Mouse (Mus musculus) C2C12 (cell line): Measurements from ENCODE around the gene Erp44. TPM values are rescaled to one million over a fixed set of nuclear protein-coding genes. Genes with fewer than 3 reads are reported as not detected.

Experiments
- H3K27me3 ChIP-seq: one replicate; pipeline ENCODE4 v1.6.1; 2011; ENCODE audit not compliant: control insufficient read depth, insufficient read depth, insufficient read length
- H3K36me3 ChIP-seq: one replicate; pipeline ENCODE4 v1.6.1; 2011; ENCODE audit not compliant: control insufficient read depth, insufficient read depth
- H3K4me3 ChIP-seq: one replicate; pipeline ENCODE4 v1.5.1; 2011; ENCODE audit warnings: mild to moderate bottlenecking, control low read depth; ENCODE audit not compliant: poor library complexity, insufficient read depth, severe bottlenecking
- H3K79me2 ChIP-seq: one replicate; pipeline ENCODE4 v1.6.1; 2011; ENCODE audit not compliant: control insufficient read depth, insufficient read depth
- H3K79me3 ChIP-seq: one replicate; pipeline ENCODE4 v1.6.1; 2011; ENCODE audit warnings: low read depth, control low read depth
- H3ac ChIP-seq: one replicate; pipeline ENCODE3; 2011; ENCODE audit warnings: low read depth; ENCODE audit not compliant: control insufficient read depth, insufficient read length
- CEBPB ChIP-seq: IDR thresholded peaks from one replicate; pipeline ENCODE4 v1.6.1; 2011; ENCODE audit warnings: low read depth, mild to moderate bottlenecking, control low read depth, moderate library complexity
- CTCF ChIP-seq: IDR thresholded peaks from one replicate; pipeline ENCODE4 v1.5.1; 2011; ENCODE audit not compliant: control insufficient read depth, insufficient read depth, insufficient read length
- FOSL1 ChIP-seq: IDR thresholded peaks from one replicate; pipeline ENCODE4 v1.8.0; 2011; ENCODE audit warnings: mild to moderate bottlenecking, low read length; ENCODE audit not compliant: poor library complexity, insufficient read depth, severe bottlenecking
- MAX ChIP-seq: IDR thresholded peaks from one replicate; pipeline ENCODE4 v1.6.1; 2011; ENCODE audit warnings: mild to moderate bottlenecking, control low read depth
- MYOD1 ChIP-seq: IDR thresholded peaks from one replicate; pipeline ENCODE4 v1.6.1; 2011; ENCODE audit warnings: low read depth; ENCODE audit not compliant: control insufficient read depth, insufficient read length
- MYOG ChIP-seq: IDR thresholded peaks from one replicate; pipeline ENCODE4 v1.6.1; 2011; ENCODE audit not compliant: control insufficient read depth, insufficient read length; ENCODE audit errors: extremely low read depth
- USF1 ChIP-seq: IDR thresholded peaks from one replicate; pipeline ENCODE4 v1.6.1; 2011; ENCODE audit warnings: low read depth, mild to moderate bottlenecking, control low read depth, moderate library complexity
- long read RNA-seq, 2 experiments: library from polyadenylated mRNA; unstranded; transcript quantifications; one replicate each; pipeline ENCODE4 v2.0.0; 2019 to 2020
- polyA plus RNA-seq: library from polyadenylated mRNA; unstranded; fragments of >200 nt; fragmentation: generic; extraction: Trizol; gene quantifications from one replicate; pipeline ENCODE4 v1.2.1, GENCODE M21; 2012; ENCODE audit warnings: missing spikeins

Erp44 gene
- 20.2 TPM for polyA plus RNA-seq
- long read RNA-seq, experiment 1, transcript Erp44-201 (12 exons, 2,624 nt), result major isoform, 84 of 89 reads
- long read RNA-seq, experiment 1, partial matches to known transcripts, result 3 of 89 reads
- long read RNA-seq, experiment 1, other reads (novel, unspliced or antisense), result 2 of 89 reads
- long read RNA-seq, experiment 2, transcript Erp44-201 (12 exons, 2,624 nt), result major isoform, 275 of 294 reads
- long read RNA-seq, experiment 2, partial matches to known transcripts, result 0 of 294 reads
- long read RNA-seq, experiment 2, other reads (novel, unspliced or antisense), result 19 of 294 reads

DNA sequence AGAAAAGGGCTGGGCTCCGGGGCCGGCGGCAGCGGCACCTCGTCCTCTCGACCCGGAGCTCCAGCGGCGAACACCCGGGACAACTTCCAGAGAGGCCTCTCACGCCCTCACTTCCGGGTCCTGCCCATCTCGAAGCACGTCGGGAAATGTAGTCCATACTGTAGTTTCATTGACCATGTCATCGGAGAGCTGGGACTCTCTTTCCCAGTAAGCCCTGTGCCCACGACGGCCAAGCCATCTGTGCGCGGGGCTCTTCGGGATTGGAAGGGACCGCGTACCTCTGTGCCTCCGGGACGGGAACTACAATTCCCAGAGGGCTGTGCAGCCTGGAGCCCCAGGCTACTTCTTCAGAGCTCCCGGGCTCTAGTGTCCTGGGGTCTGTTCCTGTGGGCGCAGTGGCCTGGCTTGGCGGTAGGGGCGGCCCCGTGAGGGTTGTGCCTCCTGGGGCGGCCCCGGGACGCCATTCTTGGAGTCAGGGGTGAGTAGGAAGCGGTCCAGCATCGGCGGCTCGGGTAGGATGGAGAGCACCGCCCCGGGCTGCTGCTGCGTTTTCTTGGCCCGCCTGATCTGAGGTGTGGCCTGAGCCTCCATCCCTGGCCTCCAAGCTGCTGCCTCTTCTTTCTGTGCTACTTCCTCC, at the start of gene Erp44, which contains the start of gene Invs:
Gene Erp44 (minus strand): TSS at position 61 of the 637 bp plus-strand sequence.
Gene Invs (plus strand): TSS at position 263 of the 637 bp plus-strand sequence.
- peak within 1 kb of the TSS; percentile 78 for H3ac ChIP-seq
- no peaks in the 10 kb centered on the region for H3K27me3 ChIP-seq
- TF ChIP-seq USF1 (no peak), MYOG (no peak), CEBPB (no peak), MAX (no peak), CTCF (no peak), MYOD1 (no peak), FOSL1 (no peak)
- H3K36me3 ChIP-seq, result no peaks in the 10 kb centered on the region
- H3K79me3 ChIP-seq, result peaks cover 35% of the 10 kb centered on the region
- peak within 1 kb of the TSS; percentile 94 for H3K4me3 ChIP-seq
- H3K79me2 ChIP-seq, result peaks cover 48% of the 10 kb centered on the region

DNA sequence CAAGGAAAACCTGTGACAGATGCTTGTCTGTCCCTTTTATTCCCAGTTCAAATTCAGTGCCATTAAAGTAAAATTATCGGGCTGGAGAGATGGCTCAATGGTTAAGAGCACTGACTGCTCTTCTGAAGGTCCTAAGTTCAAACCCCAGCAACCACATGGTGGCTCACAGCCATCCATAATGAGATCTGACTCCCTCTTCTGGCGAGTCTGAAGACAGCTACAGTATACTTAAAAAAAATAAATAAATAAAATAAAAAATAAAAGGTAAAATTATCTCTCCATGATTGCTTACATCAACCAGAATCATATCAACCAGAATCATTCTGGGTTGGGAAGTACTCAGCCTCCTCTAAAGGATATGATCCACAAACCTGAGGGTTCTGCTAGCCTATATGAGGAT, 48.7 kb upstream of the Erp44 start:
- TF ChIP-seq MAX (no peak), MYOD1 (no peak), FOSL1 (no peak), CEBPB (no peak), USF1 (no peak), MYOG (no peak), CTCF (no peak)
- no peaks in the 10 kb centered on the region for H3K27me3 ChIP-seq
- H3ac ChIP-seq, result no peak overlapping the region
- H3K4me3 ChIP-seq, result no peak overlapping the region
- H3K79me2 ChIP-seq, result no peaks in the 10 kb centered on the region
- no peaks in the 10 kb centered on the region for H3K79me3 ChIP-seq
- H3K36me3 ChIP-seq, result no peaks in the 10 kb centered on the region

DNA sequence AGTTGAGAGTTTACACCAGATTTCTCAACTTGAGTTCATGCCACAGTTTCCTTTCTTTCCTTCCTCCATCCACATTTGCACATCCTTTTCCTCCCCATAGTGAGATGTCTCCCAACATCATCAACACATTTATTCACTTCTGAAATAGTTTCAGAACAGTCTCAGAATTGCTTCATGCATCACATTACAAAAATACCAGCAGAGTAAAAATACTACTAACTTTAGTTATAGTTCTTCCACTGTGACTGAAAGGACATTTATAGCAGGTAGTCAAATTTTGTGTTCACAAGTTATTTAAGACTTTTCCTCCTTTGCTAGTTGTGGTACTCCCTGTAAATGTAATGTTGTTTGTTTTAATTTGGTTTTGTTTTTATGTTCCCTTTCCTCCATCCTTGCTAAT, 47.8 kb upstream of the Erp44 start:
- Histone ChIP-seq H3K4me3 (no peak overlapping the region), H3K79me2 (no peaks in the 10 kb centered on the region), H3K79me3 (no peaks in the 10 kb centered on the region), H3K27me3 (no peaks in the 10 kb centered on the region), H3K36me3 (no peaks in the 10 kb centered on the region), H3ac (no peak overlapping the region)
- TF ChIP-seq MAX (no peak), MYOD1 (no peak), MYOG (no peak), USF1 (no peak), FOSL1 (no peak), CEBPB (no peak)

DNA sequence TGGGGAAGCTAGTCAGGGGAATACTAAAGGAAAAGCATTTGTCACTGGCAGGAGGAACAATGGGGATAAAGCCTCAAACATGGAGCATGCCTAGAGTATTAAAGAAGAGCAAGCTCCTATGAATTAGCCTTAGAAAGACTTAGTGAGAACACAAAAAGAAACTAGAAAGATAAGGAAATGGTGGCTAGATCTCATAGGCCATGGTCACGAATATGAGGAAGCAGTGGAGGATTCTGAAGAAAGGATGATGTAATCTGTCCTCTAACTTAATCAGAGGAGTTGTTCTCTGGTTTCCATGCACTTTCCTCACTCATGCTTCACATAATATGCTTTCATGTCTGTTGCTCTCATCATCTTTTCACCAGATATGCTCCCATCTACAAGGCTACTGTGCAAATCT, 42.7 kb upstream of the Erp44 start:
- TF ChIP-seq FOSL1 (no peak), MYOG (no peak), CEBPB (no peak), CTCF (no peak), MAX (no peak), USF1 (no peak), MYOD1 (no peak)
- Histone ChIP-seq H3K79me3 (no peaks in the 10 kb centered on the region), H3K4me3 (no peak overlapping the region)

DNA sequence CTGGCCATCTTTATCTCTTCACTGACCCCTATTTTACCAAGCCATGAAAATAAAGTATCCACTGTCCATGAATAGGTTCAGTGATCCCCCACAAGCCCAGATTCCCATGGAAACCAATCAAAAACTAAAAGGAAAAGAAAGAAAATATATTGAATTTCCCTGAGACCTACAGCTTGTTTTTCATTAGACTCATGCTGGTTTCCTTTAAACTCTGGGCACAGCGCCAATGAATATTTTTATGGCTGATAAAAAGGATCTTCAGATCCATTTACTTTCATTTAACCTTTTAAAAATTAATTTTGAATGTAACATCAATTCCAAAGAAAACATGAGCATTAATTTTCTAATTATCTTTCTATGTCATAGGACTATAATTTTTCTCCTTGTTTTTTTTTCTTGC, 41.9 kb upstream of the Erp44 start:
- no peaks in the 10 kb centered on the region for H3K79me3 ChIP-seq
- no peaks in the 10 kb centered on the region for H3K36me3 ChIP-seq
- H3ac ChIP-seq, result no peak overlapping the region
- TF ChIP-seq USF1, result no peak
- no peak for TF ChIP-seq CTCF
- no peak for TF ChIP-seq MAX
- no peak for TF ChIP-seq CEBPB
- no peak for TF ChIP-seq MYOD1
- TF ChIP-seq MYOG, result no peak
- TF ChIP-seq FOSL1, result no peak
- no peaks in the 10 kb centered on the region for H3K79me2 ChIP-seq
- H3K4me3 ChIP-seq, result no peak overlapping the region
- H3K27me3 ChIP-seq, result no peaks in the 10 kb centered on the region

More for the DNA sequence above, 42.7 kb upstream of the Erp44 start:
- H3ac ChIP-seq, result no peak overlapping the region
- H3K36me3 ChIP-seq, result no peaks in the 10 kb centered on the region
- no peaks in the 10 kb centered on the region for H3K79me2 ChIP-seq
- no peaks in the 10 kb centered on the region for H3K27me3 ChIP-seq
